Mouse (Mus musculus) G1E (cell line): Measurements from ENCODE around the gene Gm17657.

Experiments used
- CTCF ChIP-seq: IDR thresholded peaks from 2 replicates; pipeline ENCODE4 v1.5.1; 2012; ENCODE audit warnings: low read depth, low read length, inconsistent platforms, mixed read lengths
- GATA1 ChIP-seq: IDR thresholded peaks from 2 replicates; pipeline ENCODE4 v1.6.1; 2012; ENCODE audit warnings: borderline replicate concordance, low read length, inconsistent platforms, mixed read lengths
- POLR2AphosphoS5 ChIP-seq: IDR thresholded peaks from 2 replicates; pipeline ENCODE4 v1.6.1; 2012; ENCODE audit warnings: low read depth, low read length, inconsistent platforms; ENCODE audit not compliant: insufficient replicate concordance
- TAL1 ChIP-seq: conservative IDR thresholded peaks from 2 replicates; pipeline ENCODE4 v1.6.1; 2012; ENCODE audit warnings: low read depth, low read length, inconsistent platforms, mixed read lengths

DNA sequence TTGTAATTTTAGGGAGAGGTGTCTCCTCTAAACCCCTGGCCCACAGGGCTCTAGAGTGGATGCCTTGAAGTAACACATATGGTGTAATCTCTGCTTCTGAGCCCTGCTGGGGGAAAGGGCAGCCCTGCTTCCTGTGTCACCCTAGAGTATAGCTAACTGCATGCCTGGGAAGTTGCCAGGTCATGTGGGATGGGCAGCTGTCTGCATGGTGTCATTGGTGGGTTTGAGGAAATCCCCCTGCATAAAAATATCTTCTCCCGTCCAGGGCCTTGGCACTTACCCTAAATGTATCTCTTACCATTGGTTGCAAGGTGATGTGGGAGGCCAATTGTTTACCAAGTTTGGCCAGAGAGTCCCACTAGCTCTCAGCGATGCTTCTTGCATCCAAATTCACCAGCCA, 75.4 kb downstream of the Gm17657 start:
- TF ChIP-seq GATA1 (no peak), CTCF (no peak), POLR2AphosphoS5 (no peak), TAL1 (no peak)
